In genomic region chr11:75508904-75509303, GRCm38 (mm10) we compare ENCODE assay signal across 9 mouse cellular contexts. TPM values are rescaled to one million over a fixed set of nuclear protein-coding genes. Genes with fewer than 3 reads are reported as not detected.
A peak's percentile ranks its signal among the peaks of the same experiment; 100 is the strongest.
DNase-seq lines count a peak whose midpoint lies in the region; TF ChIP-seq lines count a peak whose summit lies in the region.
"Had no signal": no experiment of that assay in that cellular context is flagged by ENCODE, and none has a peak within 500 bp of the region (broad histone marks: within the 10 kb centered on the region; RNA-seq: fewer than 3 reads in every experiment).

No protein-coding gene starts in this region.

- DNase-seq in heart, adult 18-20 months = peak; percentile 28 to 35
- DNase-seq in heart, postnatal 4 days = no peak
- DNase-seq in heart, embryonic 10.5 days (ENCODE audit: low spot score) = no peak
- no peak for DNase-seq in limb, embryonic 10.5 days (ENCODE audit: low spot score)
- DNase-seq in urinary bladder, adult 18-20 months (ENCODE audit: low spot score in 2 of 2) = no peak
- DNase-seq in neural tube, embryonic 10.5 days (ENCODE audit: extremely low spot score, low spot score) = no peak
- DNase-seq in frontal cortex, adult 2 months (ENCODE audit: extremely low spot score in 1 of 2, low spot score in 1 of 2) = no peak

- TF ChIP-seq CTCF in E14TG2a.4 (conservative IDR thresholded peaks at IDR 0.05; ENCODE audit: low read length) = no peak

- H3K4me1 ChIP-seq in E14TG2a.4 (replicated peaks; ENCODE audit: low read depth, low read length) = peaks cover 38% of the 10 kb centered on the region
- peaks cover 35% of the 10 kb centered on the region for H3K4me1 ChIP-seq in heart, embryonic 10.5 days
- peaks cover 42% of the 10 kb centered on the region for H3K4me1 ChIP-seq in limb, embryonic 10.5 days

- H3K4me3 ChIP-seq in E14TG2a.4 (replicated peaks; ENCODE audit: low read length) = peak overlapping the region; percentile 86; the same call in 1 of the 2 replicates
- peak overlapping the region; percentile 1; the same call in 1 of the 2 replicates for H3K4me3 ChIP-seq in heart, embryonic 10.5 days
- 0 out of 2 replicates have a peak overlapping the region, but pooled peaks have one; percentile 4 for H3K4me3 ChIP-seq in limb, embryonic 10.5 days

- peaks cover 19% of the 10 kb centered on the region for H3K27me3 ChIP-seq in E14TG2a.4 (ENCODE audit: insufficient read depth, low read length)
- peaks cover 9% of the 10 kb centered on the region; the same call in 1 of the 2 replicates for H3K27me3 ChIP-seq in heart, embryonic 10.5 days (ENCODE audit: insufficient read depth, poor library complexity, severe bottlenecking)
- H3K27me3 ChIP-seq in limb, embryonic 10.5 days (ENCODE audit: low read depth, poor library complexity, severe bottlenecking) = no peaks in the 10 kb centered on the region

- 77% methylated on average over 8 of the region's 8 CpGs for WGBS in heart, embryonic 10.5 days
- 58% methylated on average over 8 of the region's 8 CpGs for WGBS in limb, embryonic 10.5 days

- H3K36me3 ChIP-seq in E14TG2a.4 (ENCODE audit: insufficient read depth, low read length) = peaks cover 63% of the 10 kb centered on the region
- H3K36me3 ChIP-seq in heart, embryonic 10.5 days = peaks cover 63% of the 10 kb centered on the region
- H3K36me3 ChIP-seq in limb, embryonic 10.5 days = peaks cover 67% of the 10 kb centered on the region

- no peak overlapping the region for H3K27ac ChIP-seq in heart, embryonic 10.5 days
- no peak overlapping the region for H3K27ac ChIP-seq in limb, embryonic 10.5 days

- no peaks in the 10 kb centered on the region for H3K9me3 ChIP-seq in E14TG2a.4 (ENCODE audit: low read length)
- H3K9me3 ChIP-seq in heart, embryonic 10.5 days = no peaks in the 10 kb centered on the region
- no peaks in the 10 kb centered on the region for H3K9me3 ChIP-seq in limb, embryonic 10.5 days (replicated peaks)

RNA-seq across cellular contexts. Expression of gene Rilp, which starts 1.0 kb away (rescaled TPM):
- 10 to 100 TPM; 46.5 to 48.2 TPM for total RNA-seq in heart, adult 18-20 months (2021)
- 10 to 100 TPM; 24.5 to 24.7 TPM for total RNA-seq in heart, postnatal 4 days (2021)
- 0.76 and 0.78 TPM in 2 replicates for polyA plus RNA-seq in heart, embryonic 10.5 days (2016; fragmentation: Nextera tagmentation; extraction: Ambion mirVana)
- 0.25 and 0.46 TPM in 2 replicates for polyA plus RNA-seq in limb, embryonic 10.5 days (2016; fragmentation: Nextera tagmentation; extraction: Ambion mirVana)
- polyA plus RNA-seq in frontal cortex, adult 2 months (2012; rRNA removed) = 2.0 and 2.9 TPM in 2 replicates
- polyA plus RNA-seq: inflammation-experienced regulatory T-cells, adult 6 months had no signal

RNA-seq across cellular contexts. Expression of gene Scarf1, which starts 4.4 kb away (rescaled TPM):
- 1 to 10 TPM; 6.6 to 6.8 TPM for total RNA-seq in heart, adult 18-20 months (2021)
- 10 to 100 TPM; 14.5 to 15.0 TPM for total RNA-seq in heart, postnatal 4 days (2021)
- 13.6 and 15.8 TPM in 2 replicates for polyA plus RNA-seq in heart, embryonic 10.5 days (2016; fragmentation: Nextera tagmentation; extraction: Ambion mirVana)
- 7.0 and 7.1 TPM in 2 replicates for polyA plus RNA-seq in limb, embryonic 10.5 days (2016; fragmentation: Nextera tagmentation; extraction: Ambion mirVana)
- polyA plus RNA-seq in frontal cortex, adult 2 months (2012; rRNA removed) = 3.3 and 4.1 TPM in 2 replicates

RNA-seq across cellular contexts. Expression of gene Prpf8, which starts 22.3 kb away (rescaled TPM):
- 10 to 100 TPM; 86.5 to 92.7 TPM for total RNA-seq in heart, adult 18-20 months (2021)
- 100 to 1,000 TPM; 113 to 115 TPM for total RNA-seq in heart, postnatal 4 days (2021)
- polyA plus RNA-seq in heart, embryonic 10.5 days (2016; fragmentation: Nextera tagmentation; extraction: Ambion mirVana) = 49.2 and 53.7 TPM in 2 replicates
- polyA plus RNA-seq in limb, embryonic 10.5 days (2016; fragmentation: Nextera tagmentation; extraction: Ambion mirVana) = 81.7 and 82.6 TPM in 2 replicates
- 86.2 and 95.8 TPM in 2 replicates for polyA plus RNA-seq in frontal cortex, adult 2 months (2012; rRNA removed)

RNA-seq across cellular contexts. Expression of gene Slc43a2, which starts 22.6 kb away (rescaled TPM):
- total RNA-seq in heart, adult 18-20 months (2021) = 10 to 100 TPM; 16.2 to 17.3 TPM
- total RNA-seq in heart, postnatal 4 days (2021) = 10 to 100 TPM in 1 of 2 experiments, 1 to 10 TPM in 1; 8.9 to 10.5 TPM
- 5.5 and 6.4 TPM in 2 replicates for polyA plus RNA-seq in heart, embryonic 10.5 days (2016; fragmentation: Nextera tagmentation; extraction: Ambion mirVana)
- 3.4 and 4.9 TPM in 2 replicates for polyA plus RNA-seq in limb, embryonic 10.5 days (2016; fragmentation: Nextera tagmentation; extraction: Ambion mirVana)
- polyA plus RNA-seq in frontal cortex, adult 2 months (2012; rRNA removed) = 26.7 and 26.9 TPM in 2 replicates

RNA-seq across cellular contexts. Expression of gene Tlcd2, which starts 47.4 kb away (rescaled TPM):
- total RNA-seq in heart, adult 18-20 months (2021) = 1 to 10 TPM; 2.4 to 4.9 TPM
- total RNA-seq in heart, postnatal 4 days (2021) = 1 to 10 TPM; 6.1 to 6.7 TPM
- polyA plus RNA-seq in heart, embryonic 10.5 days (2016; fragmentation: Nextera tagmentation; extraction: Ambion mirVana) = 12.8 and 21.3 TPM in 2 replicates
- polyA plus RNA-seq in limb, embryonic 10.5 days (2016; fragmentation: Nextera tagmentation; extraction: Ambion mirVana) = 9.2 and 9.8 TPM in 2 replicates
- 0.84 and 1.3 TPM in 2 replicates for polyA plus RNA-seq in frontal cortex, adult 2 months (2012; rRNA removed)

Comparison
In these comparisons a context has a peak if more than half of its experiments do, and no peak if none do; other contexts are left out.
1. DNase-seq: peak in heart, adult 18-20 months (2 of 2); none in heart, postnatal 4 days (single experiment), heart, embryonic 10.5 days (single experiment), limb, embryonic 10.5 days (single experiment), urinary bladder, adult 18-20 months (0 of 2), neural tube, embryonic 10.5 days (single experiment) and frontal cortex, adult 2 months (0 of 2).
2. H3K4me3 ChIP-seq: peak in every context shown above with its lines; median percentile 86 in E14TG2a.4; 4 in limb, embryonic 10.5 days; 1 in heart, embryonic 10.5 days.